ENCODE assay signal across 8 mouse cellular contexts in the genomic region with DNA sequence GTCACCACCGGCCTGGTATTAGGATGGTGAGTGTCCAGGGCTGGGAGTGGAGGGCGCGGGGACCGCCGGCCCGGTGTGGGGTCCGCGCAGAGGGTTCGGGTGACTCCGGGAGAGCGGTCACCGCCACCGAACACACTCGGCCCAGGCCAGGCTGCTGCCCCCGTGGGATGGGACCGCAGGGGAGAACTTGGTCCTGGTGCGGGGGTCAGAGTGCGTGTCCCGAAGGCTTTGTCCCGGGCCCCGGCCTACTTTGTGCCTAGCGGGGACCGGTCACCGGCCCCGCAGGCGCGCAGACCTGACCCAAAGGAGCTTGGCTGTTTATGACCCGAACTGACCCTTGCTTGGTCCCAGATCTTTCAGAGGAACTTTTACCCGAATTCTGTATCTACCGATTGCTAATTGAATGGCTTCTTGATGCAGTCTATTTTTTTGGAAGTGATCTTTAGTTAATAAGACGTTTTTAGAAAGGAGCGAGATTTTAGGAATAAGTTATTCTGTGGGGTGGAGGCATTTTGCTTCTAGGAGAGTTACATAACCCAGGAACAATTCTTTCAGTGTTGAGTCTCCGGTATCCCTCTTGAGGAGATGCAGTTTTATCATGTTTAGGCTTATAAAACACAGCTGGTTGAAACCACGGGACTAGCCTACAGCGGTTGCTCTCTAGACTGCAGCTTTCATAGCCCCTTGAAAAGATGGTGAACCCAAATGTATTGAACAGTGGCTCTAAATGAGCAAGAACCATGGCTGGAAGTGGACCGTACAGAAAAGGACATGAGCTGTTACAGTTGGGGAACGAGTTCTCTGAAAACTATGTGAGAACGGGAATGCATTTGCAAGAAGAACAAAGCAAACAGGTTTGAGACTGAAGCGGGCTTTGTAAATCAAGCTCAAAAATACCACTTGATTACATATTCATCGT. TPM values are rescaled to one million over a fixed set of nuclear protein-coding genes. Genes with fewer than 3 reads are reported as not detected.
DNase-seq lines count a peak whose midpoint lies in the region; ATAC-seq lines count a peak whose summit lies in the region.

No protein-coding gene starts in this region.

- peak overlapping the region; percentile 93 for H3K4me3 ChIP-seq in hindbrain, embryonic 10.5 days

- no peaks in the 10 kb centered on the region for H3K27me3 ChIP-seq in hindbrain, embryonic 10.5 days (ENCODE audit: insufficient read depth, poor library complexity, severe bottlenecking)

- H3K27ac ChIP-seq in hindbrain, embryonic 10.5 days = peak overlapping the region; percentile 92

- WGBS in hindbrain, embryonic 10.5 days = 10% methylated on average over 40 of the region's 40 CpGs

- no peaks in the 10 kb centered on the region for H3K36me3 ChIP-seq in hindbrain, embryonic 10.5 days

- peak; percentile 51 for ATAC-seq in frontal cortex, adult (ENCODE audit: low TSS enrichment)
- ATAC-seq in CD4-positive, CD25-positive, alpha-beta regulatory T cell, adult 4 months = peak; percentile 14
- ATAC-seq in megakaryocyte-erythroid progenitor cell, adult 5-6 weeks (replicated peaks; ENCODE audit: low FRiP score, low TSS enrichment, poor library complexity, severe bottlenecking) = peak; percentile 36; the same call in 1 of the 2 replicates

- DNase-seq in frontal cortex, postnatal 25 days (ENCODE audit: low spot score in 2 of 2) = no peak
- peak; percentile 48 for DNase-seq in embryo, embryonic 10.5 days (ENCODE audit: low spot score)
- DNase-seq in hindbrain, embryonic 10.5 days (ENCODE audit: low spot score) = no peak
- peak; percentile 13 to 37 for DNase-seq in left cerebral cortex, postnatal 25 days (ENCODE audit: low spot score in 2 of 2)
- no peak for DNase-seq in spleen, adult 18-20 months

- intact Hi-C loops in left cerebral cortex, postnatal 25 days (cut with DNase I) = loop anchor here (1.0 to 5.0 kb wide), 2 partner anchors 10 to 255 kb away; a partner anchor contains a TSS

- peaks cover 26% of the 10 kb centered on the region for H3K4me1 ChIP-seq in hindbrain, embryonic 10.5 days (replicated peaks)

- H3K9me3 ChIP-seq in hindbrain, embryonic 10.5 days = no peaks in the 10 kb centered on the region

RNA-seq across cellular contexts. Expression of a gene that starts 0.7 kb away (rescaled TPM):
- polyA plus RNA-seq in CD4-positive, CD25-positive, alpha-beta regulatory T cell, adult 4 months (2017; shearing (Covaris generic)) = 10 to 100 TPM in 1 of 2 experiments, 1 to 10 TPM in 1; 7.4 to 10.1 TPM
- polyA plus RNA-seq in hindbrain, embryonic 10.5 days (2016; fragmentation: Nextera tagmentation; extraction: Ambion mirVana) = 34.1 and 36.8 TPM in 2 replicates
- total RNA-seq in left cerebral cortex, postnatal 25 days (2021) = 10 to 100 TPM; 33.0 to 35.7 TPM
- 21.1 and 21.5 TPM in 2 replicates for total RNA-seq in megakaryocyte-erythroid progenitor cell, adult 5-6 weeks (2014; fragmentation: Nextera tagmentation)
- 7.8 and 18.8 TPM in 2 replicates for total RNA-seq in megakaryocyte-erythroid progenitor cell, adult 5-6 weeks (2017)

RNA-seq across cellular contexts. Expression of a gene that starts 10.6 kb away (rescaled TPM):
- polyA plus RNA-seq in CD4-positive, CD25-positive, alpha-beta regulatory T cell, adult 4 months (2017; shearing (Covaris generic)) = 10 to 100 TPM; 94.7 to 96.2 TPM
- polyA plus RNA-seq in hindbrain, embryonic 10.5 days (2016; fragmentation: Nextera tagmentation; extraction: Ambion mirVana) = 82.9 and 97.7 TPM in 2 replicates
- total RNA-seq in left cerebral cortex, postnatal 25 days (2021) = 100 to 1,000 TPM; 156 to 158 TPM
- 51.5 and 57.9 TPM in 2 replicates for total RNA-seq in megakaryocyte-erythroid progenitor cell, adult 5-6 weeks (2014; fragmentation: Nextera tagmentation)
- total RNA-seq in megakaryocyte-erythroid progenitor cell, adult 5-6 weeks (2017) = 84.5 and 101 TPM in 2 replicates

RNA-seq across cellular contexts. Expression of a gene that starts 44.4 kb away (rescaled TPM):
- polyA plus RNA-seq in CD4-positive, CD25-positive, alpha-beta regulatory T cell, adult 4 months (2017; shearing (Covaris generic)) = 10 to 100 TPM; 63.4 to 68.6 TPM
- polyA plus RNA-seq in hindbrain, embryonic 10.5 days (2016; fragmentation: Nextera tagmentation; extraction: Ambion mirVana) = 208 and 215 TPM in 2 replicates
- total RNA-seq in left cerebral cortex, postnatal 25 days (2021) = 10 to 100 TPM; 84.1 to 85.4 TPM
- total RNA-seq in megakaryocyte-erythroid progenitor cell, adult 5-6 weeks (2014; fragmentation: Nextera tagmentation) = 91.7 and 93.1 TPM in 2 replicates
- total RNA-seq in megakaryocyte-erythroid progenitor cell, adult 5-6 weeks (2017) = 56.0 and 72.4 TPM in 2 replicates

RNA-seq across cellular contexts. Expression of a gene that starts 50.0 kb away (rescaled TPM):
- polyA plus RNA-seq in CD4-positive, CD25-positive, alpha-beta regulatory T cell, adult 4 months (2017; shearing (Covaris generic)) = not detected
- polyA plus RNA-seq in hindbrain, embryonic 10.5 days (2016; fragmentation: Nextera tagmentation; extraction: Ambion mirVana) = 2.7 and 4.5 TPM in 2 replicates
- 10 to 100 TPM; 23.7 to 25.7 TPM for total RNA-seq in left cerebral cortex, postnatal 25 days (2021)
- total RNA-seq in megakaryocyte-erythroid progenitor cell, adult 5-6 weeks (2014; fragmentation: Nextera tagmentation) = 0.07 and 4.2 TPM in 2 replicates
- total RNA-seq in megakaryocyte-erythroid progenitor cell, adult 5-6 weeks (2017) = 0.15 and 0.61 TPM in 2 replicates

Comparison
In these comparisons a context has a peak if more than half of its experiments do, and no peak if none do; other contexts are left out.
1. DNase-seq: peak in embryo, embryonic 10.5 days (single experiment) and left cerebral cortex, postnatal 25 days (2 of 2); none in frontal cortex, postnatal 25 days (0 of 2), hindbrain, embryonic 10.5 days (single experiment) and spleen, adult 18-20 months (0 of 2).
2. Peak in every context shown above with its lines, with median percentiles within 50 percentile points of each other: ATAC-seq.